Mouse (Mus musculus) lung, adult 18-20 months (tissue): ENCODE measurements at regions not wholly inside any gene's neighbourhood (a gene's known extent, or its start where the extent isn't known, plus 50 kb on each side); places are given as distances from the start of the nearest gene placed in this dataset.

Experiments used
- DNase-seq, 2 experiments: peaks; one replicate each; pipeline ENCODE4 v3.0.0; 2022; ENCODE audit warnings: mixed read lengths in 2 of 2

DNA sequence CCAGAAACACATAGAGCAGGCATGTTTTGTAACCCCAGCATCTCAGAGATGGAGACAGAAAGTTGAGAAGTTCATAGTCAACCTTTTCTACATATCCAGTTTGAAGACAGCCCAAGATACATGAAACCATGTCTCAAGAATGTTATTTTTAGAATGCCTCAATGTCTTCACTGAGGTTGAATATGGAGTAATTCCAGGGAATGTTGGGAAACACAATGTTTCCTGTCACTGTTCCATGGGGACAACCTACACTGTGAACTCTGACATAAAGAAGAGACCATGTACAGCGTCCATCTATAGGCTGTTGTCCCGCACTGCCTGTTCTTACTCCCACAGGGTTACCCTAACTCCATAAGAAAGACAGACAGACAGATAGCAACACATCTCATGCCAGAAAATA lies 89.8 kb upstream of the Mark1 start:
- no peak for DNase-seq

DNA sequence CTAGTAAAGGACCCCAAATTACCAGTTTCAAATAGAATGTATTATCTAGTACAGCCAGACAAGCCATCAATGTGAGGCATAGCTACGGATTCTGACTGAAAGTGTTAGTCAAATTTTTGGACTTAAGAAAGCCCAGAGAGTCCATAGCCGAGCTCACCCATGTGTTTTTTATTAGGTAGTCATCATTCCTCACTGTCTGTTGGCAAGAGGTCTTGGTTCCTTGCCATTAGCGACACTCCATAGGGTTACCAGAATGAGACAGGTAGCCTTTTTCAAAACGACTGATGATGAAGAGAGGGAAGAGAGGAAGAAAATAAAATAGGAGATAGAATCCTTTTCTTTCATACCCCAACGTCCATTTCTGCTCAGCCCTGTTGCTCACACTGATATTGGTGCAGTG lies 83.8 kb upstream of the Mark1 start:
- DNase-seq: no peak

DNA sequence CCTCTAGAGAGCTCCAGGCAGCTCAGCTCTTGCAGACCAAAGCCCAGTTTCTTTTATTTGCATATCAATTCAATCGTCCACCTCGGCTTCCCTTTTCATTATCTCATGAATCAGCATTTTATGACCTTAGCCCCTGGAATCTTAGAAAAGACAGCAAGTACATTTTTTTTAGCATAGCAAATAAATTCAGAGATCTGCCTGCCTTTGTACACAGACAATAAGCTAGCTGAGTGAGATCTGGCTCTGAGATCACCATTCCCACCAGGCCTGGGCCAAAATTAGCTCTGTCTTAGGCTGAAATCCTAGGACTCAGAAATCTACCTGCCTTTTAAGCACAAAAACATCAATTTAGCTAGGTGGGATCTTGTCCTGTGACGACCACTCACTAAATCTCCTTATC lies 80.7 kb upstream of the Mark1 start:
- DNase-seq: no peak

DNA sequence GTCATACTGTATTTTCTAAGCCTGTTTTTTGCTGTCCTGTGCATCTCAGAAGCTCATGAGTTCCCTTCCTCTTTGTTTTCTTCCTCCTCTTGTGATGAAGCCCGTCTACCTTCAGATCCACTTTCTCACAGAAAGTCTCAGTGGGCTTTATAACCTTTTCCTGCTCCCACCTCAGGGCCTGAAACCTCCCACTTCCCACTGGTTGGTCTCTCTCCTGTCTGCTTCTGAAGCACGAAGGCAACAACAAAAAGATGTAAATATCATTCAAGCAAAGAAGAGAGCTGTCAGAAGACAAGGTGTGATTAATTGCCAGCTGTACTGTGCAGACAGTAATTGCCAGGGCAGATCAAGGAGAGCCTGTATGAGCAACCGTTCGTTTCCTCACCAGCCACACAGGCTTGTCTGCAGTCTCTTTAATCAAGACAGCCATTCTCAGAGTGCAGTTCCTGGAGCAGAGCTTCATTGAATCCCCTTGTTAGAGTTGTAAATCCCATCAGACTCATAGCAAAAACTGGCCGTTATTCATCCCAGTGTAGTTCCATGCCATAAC lies 80.0 kb upstream of the Mark1 start:
- DNase-seq: no peak

DNA sequence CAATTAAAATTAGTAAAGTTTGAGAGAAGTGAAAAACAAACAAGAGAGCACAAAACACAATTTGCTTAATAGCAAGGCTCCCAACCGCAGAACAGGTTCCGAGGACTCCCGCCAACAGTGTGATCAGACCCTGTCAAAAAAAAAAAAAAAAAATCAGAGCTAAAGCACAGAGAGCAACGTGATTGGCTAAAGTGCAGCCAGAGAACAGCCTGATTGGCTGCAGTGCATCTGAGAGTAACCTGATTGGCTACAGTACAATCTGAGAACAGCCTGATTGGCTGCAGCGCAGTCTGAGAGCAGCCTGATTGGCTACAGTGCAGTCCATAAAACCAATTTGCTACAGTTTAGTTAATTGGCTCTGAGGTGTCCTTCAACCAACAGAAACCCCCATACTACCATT lies 74.6 kb upstream of the Mark1 start:
- no peak for DNase-seq

DNA sequence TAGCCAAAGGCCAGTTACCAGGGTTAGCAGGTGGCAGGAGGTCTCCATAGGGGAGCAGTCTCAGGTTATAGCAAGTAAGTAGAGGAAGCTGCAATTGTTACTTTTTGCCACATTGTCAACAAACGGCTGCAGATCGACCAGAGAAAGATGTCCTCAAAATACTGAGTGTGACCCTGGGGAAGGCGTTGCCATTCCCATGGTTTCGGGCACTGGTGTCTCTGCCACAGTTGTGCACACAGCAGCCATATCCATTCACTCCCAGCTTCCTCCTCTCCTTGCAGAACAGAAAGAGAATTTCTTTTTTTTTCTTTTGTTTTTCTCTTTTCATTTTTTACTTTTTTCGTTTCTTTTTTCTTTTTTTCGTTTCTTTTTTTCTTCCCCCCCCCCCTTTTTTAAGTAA lies 73.4 kb upstream of the Mark1 start:
- no peak for DNase-seq

DNA sequence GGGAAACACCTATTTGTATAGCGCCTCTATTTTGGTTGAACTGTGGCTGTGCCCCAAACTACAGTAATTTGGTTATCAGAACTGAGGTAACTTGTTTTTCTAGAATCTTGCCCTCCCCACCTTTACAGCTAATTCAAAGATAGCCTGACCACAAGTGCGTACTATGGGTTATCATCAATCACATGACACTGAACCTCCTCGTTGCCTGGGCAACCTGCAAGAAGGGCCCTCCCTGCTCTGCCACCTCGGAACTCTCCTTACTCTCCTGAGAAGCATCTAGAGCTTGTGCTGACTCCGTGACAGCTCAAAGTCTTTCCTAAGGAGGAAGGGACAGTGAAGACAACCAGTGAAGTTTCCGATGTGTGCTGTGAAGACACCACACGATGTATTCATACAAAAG lies 72.2 kb upstream of the Mark1 start:
- no peak for DNase-seq

DNA sequence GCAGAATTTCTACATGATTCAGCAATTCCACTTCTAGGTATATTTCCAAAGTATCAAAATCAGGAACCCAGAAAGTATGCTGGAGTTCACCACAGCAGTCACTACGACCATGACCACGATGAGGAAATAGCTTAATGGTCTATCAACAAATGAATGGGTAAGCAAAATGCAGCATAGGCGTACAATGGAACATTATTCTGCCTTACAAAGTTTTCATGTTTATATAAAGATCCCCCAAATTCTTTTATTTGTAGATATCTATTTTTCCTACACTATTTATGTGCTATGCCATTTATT lies 71.4 kb upstream of the Mark1 start:
- DNase-seq: no peak

DNA sequence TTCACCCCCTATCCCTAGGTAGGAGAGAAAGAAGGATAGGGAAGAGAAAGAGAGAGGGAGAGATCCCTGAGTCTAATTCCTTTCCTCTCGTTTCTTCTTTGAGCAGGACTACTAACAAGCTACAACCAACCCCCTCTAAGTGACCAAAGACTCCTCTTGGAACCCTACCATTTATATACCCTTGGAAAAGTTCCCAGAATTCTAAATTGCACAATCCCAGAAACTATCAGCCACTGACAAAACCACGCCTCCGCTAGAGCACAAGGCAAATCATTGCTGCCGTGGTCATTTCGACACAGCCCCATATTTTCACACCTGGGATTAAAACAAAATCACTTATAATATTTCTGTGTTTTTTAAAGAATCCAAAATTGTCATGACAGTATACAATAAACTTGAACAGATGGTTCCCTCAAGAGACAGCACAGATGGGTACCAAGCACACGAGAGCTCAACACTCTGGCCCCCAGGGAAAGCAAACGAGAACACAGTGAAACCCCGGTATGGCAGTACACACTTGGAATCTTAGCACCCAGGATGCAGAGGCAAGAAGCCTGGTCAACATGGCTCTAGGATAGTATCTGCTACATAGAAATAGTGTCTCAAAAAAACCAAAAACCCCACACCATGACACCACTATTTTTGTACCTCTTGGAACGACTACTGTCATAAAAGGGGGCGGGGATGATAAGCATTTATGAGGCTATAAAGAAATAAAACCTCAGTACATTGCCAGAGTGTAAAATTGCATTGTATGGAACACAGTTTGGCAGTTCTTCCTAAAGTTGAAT lies 70.9 kb upstream of the Mark1 start:
- DNase-seq: peak in 1 of 2 experiments; percentile 13

DNA sequence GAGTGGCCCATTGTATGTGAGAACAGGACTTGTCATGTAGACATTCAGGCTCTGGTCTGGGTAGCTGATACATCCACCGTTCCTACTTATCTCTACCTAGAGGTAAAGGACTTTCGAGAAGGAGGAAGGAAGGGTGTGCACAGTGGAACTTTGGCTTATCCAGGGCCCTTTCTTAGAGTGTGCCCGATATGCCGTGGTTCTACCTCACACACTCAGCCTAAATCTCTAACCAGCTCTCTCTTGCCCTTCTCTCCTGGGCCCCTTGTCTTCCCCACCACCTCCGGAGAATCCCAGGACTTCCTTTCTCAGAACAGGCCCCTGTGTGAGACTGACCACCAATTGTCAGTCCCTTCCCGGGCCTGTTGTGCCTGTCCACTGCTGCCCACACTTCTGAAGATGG lies 68.8 kb upstream of the Mark1 start:
- DNase-seq: no peak

DNA sequence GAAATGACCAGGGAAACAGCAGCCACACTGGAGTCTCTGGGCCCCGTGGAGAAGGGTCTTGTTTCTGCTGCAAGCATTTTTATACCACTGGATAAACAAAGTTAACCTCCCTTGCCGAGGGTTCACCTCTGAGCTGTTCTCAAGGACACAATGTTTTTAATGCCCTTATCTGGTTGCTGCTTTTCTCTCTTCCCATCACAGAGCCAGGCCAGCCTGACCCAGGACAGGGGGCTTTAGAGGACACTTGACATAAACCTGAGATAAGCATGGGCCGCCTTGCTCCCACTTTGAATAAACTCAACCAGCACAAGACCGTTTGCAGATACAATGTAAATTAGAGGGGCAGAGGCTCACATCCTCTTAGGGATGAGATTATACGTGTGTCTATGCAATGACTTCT lies 68.3 kb upstream of the Mark1 start:
- no peak for DNase-seq

DNA sequence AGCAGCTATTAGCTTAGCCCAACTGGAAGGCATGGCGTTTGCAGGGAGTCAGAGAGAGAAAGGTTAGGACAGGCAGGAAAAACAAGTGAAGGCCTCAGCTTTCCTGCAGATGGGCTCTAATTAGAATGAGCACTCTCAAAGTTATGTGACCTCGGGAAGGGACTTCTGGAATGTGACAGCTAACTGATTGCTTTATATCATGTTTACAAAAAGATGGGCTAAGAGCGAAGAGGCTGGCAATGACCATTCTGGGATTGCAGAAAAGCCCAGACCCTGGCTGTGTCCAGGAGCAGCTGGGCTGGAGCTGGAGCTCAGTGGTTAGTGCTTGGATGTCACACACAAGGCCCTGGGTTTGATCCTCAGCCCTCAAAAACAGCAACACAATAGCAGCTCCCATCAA lies 65.7 kb upstream of the Mark1 start:
- no peak for DNase-seq

DNA sequence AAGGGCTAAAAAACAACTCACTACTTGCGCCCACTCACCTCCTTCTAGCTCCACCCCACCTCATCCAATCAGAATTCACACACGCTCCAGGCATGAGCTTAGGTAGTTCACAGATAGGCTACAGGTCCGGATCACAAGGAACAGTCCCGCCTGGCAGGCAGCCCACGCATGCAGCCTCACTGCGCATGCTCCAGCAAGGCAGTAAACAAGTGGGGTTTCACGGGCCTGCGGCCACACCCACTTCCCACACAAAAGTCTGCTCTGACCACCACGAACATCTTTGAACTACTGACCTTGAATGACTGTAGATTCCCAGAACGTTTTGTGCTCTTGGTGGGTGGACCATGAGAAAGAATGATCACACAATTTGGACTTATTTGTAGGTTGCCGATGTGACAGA lies 62.7 kb upstream of the Mark1 start:
- no peak for DNase-seq

DNA sequence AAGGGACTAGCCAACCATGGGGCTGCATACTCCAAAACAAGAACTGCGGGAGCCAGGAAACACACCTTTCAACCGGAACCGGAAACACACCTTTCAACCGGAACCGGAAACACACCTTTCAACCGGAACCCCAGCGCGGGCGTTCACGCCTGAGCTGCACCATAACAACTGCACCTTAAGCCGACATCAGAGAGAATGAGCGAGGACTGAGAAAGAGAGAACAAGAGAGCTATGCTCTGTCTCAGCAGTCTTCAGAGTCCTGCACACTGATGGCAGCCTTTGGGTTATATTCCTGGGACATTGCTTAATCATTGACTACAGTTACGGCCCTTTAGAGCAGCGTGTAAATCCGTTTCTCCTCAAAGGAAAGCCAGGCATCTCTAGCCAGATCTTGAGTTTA lies 58.1 kb upstream of the Mark1 start:
- DNase-seq: no peak

DNA sequence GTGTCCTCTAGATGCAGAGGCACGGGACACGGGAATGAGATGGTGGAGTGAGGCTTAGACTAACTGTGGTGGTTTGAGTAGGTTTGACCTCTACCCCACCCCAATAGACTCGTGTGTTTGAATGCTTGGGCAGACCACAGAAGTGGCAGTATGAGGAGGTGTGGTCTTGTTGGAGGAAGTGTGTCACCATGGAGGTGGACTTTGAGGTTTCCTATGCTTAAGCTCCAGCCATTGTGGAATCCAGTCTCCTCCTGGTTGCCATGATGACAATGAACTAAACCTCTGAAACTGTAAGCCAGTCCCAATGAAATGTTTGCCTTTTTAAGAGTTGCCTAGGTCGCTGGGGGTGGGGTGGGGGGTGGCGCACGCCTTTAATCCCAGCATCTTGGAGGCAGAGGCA lies 53.3 kb upstream of the Mark1 start:
- no peak for DNase-seq

DNA sequence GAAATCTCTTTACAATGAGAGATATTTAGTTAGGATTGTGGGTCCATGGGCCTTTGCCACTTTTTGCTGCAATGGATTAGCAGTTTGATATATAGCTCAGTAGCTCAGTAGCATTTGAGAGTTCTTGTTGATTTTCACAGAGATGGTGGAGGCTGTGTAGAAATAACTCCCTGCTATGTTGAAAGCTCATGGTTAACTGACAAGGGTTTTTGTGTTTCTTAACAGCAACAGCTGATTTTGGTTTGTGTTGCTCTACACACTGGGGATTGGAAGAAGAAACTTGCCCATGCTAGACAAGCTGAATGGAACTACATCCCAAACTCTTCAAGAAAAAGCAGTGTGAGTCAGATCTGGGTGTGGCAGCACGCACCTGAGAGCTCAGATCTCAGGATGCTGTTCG lies 50.6 kb upstream of the Mark1 start:
- no peak for DNase-seq
